Mouse (Mus musculus): ENCODE data around the gene Rprd2. TPM values are rescaled to one million over a fixed set of nuclear protein-coding genes. Genes with fewer than 3 reads are reported as not detected.

Rprd2 gene
- polyA plus RNA-seq, 1 experiment from 2014 or later, result 27.8 TPM

DNA sequence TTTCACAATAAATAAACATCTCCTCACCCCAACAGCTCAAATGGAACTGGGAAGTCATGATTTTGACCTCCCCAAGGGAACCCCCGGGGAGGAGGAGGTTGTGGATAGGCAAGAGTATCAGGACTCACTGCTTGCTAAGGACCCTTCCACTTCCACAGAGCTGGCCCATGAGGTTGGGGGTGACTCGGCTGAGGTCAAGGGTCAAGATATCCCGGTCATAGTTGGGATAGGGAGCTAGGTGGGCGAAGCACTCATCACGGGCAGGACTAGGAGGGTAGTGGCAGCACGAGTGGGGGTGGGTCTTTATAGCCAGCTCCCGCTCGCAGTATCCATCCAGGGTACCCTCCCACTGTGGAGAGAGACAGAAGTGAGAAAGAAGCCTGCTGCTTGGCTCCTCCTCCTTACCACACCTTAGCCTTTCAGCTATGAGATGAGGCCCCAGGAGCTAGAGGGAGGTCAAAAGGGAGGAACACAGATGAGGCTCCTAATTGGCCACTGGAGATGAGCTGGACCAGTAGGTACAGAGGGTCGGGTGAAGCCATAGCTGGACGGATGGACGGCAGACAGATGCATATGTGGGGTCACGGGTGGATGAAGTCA is 83.5 kb downstream of the Rprd2 start:
- no peak for ATAC-seq (ENCODE audit: insufficient number of reproducible peaks, insufficient read depth, low FRiP score, low TSS enrichment, low read depth)
- Histone ChIP-seq H3K9me3 (no peaks in the 10 kb centered on the region), H3K4me1 (replicated peaks) (no peaks in the 10 kb centered on the region), H3K36me3 (peaks cover 62% of the 10 kb centered on the region), H3K4me2 (no peak overlapping the region), H3K9ac (replicated peaks) (no peak overlapping the region), H3K4me3 (replicated peaks) (no peak overlapping the region), H3K27me3 (no peaks in the 10 kb centered on the region), H3K27ac (no peak overlapping the region)
- WGBS, result 81% methylated on average over 12 of the region's 12 CpGs

DNA sequence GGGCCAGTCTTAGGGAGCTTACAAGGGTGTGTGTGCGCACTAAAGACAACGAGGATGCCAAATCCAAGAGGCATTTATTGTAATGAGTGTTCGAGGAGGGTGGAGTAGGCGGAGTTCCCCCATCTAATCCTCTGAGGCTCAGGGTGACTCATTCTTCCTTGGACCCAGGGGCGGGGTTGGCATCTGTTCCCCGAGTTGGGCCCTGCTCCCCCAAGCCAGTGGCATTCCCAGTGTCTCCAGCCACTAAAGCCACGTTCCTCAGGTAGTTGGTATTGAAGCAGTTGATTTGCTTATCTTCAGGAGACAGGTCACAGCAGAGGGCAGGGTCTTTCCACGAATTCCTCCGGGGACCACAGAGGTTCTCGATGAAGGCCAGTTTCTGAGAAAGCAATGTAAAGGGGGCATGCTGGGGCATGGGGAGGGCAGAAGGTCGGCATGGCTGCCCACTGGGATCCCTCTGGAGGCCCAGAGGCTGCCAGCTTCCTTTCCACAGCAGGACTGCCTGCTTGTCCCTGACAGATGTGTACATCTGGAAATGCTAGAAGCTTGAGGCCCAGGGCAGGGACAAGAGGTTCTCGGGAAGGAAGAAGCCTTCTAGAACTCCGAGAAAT is 84.5 kb downstream of the Rprd2 start:
- no peak overlapping the region for H3K4me2 ChIP-seq
- H3K4me1 ChIP-seq (replicated peaks), result no peaks in the 10 kb centered on the region
- no peak overlapping the region for H3K27ac ChIP-seq
- peaks cover 52% of the 10 kb centered on the region for H3K36me3 ChIP-seq
- no peaks in the 10 kb centered on the region for H3K27me3 ChIP-seq
- H3K9me3 ChIP-seq, result no peaks in the 10 kb centered on the region
- no peak overlapping the region for H3K9ac ChIP-seq (replicated peaks)
- 79% methylated on average over 13 of the region's 13 CpGs for WGBS
- ATAC-seq (ENCODE audit: insufficient number of reproducible peaks, insufficient read depth, low FRiP score, low TSS enrichment, low read depth), result no peak
- H3K4me3 ChIP-seq (replicated peaks), result no peak overlapping the region

DNA sequence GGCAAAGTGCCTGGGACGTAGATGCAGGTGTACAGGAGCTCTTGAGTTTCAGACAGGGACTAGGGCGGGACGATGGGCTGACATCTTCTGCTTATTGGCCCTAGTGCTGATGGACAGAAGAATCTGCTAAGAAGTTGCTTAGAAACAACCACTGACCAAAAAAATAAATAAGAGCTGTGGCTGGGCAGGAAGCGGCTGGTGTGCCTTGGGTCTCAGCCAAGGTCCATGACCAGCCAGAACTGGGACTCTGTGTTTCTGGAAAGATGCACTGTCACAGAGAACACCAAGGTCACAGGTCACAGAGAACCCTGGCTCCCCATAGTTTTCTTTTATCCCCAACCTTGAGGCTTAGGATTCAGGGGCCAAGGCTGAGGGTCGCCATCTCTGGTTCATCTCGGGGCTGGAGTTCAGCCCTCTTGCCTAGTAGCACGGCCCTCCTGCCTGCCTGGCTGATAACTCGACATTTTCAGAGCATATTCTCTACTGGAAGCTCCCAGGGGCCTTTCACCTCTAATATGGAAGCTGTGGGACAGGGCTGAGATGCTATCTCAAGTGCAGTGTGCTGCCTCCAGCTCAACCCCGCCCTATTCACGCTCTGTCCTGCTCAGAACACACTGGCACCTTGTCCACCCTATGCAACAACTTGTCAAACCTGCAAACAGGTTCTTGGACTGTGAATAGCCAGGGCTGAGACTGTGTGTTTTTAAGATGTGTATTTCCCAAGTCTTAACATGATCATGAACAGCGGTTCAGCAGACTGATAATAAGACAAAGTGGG is 85.7 kb downstream of the Rprd2 start:
- Histone ChIP-seq H3K9me3 (no peaks in the 10 kb centered on the region), H3K36me3 (peaks cover 44% of the 10 kb centered on the region), H3K4me3 (replicated peaks) (no peak overlapping the region), H3K27ac (no peak overlapping the region), H3K4me1 (replicated peaks) (no peaks in the 10 kb centered on the region), H3K27me3 (no peaks in the 10 kb centered on the region), H3K9ac (replicated peaks) (no peak overlapping the region), H3K4me2 (no peak overlapping the region)
- 88% methylated on average over 11 of the region's 11 CpGs for WGBS
- ATAC-seq (ENCODE audit: insufficient number of reproducible peaks, insufficient read depth, low FRiP score, low TSS enrichment, low read depth), result no peak

DNA sequence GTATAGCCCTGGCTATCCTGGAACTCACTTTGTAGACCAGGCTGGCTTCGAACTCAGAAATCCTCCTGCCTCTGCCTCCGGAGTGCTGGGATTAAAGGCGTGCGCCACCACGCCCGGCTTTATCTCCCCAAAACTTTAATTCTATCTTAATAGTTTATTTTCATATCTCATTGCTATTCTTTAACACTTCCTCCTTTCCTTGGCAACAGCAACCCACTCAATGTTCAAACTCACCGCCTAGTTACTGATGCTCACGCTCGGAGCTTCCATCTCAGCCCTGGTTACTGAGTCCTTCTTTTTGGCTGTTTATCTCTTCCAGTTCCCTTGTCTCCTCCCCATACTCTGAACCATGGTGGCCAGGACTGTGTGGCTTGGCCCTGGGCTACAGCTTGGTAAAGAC is 86.4 kb downstream of the Rprd2 start:
- H3K27ac ChIP-seq, result no peak overlapping the region
- no peak overlapping the region for H3K4me2 ChIP-seq
- ATAC-seq (ENCODE audit: insufficient number of reproducible peaks, insufficient read depth, low FRiP score, low TSS enrichment, low read depth), result no peak
- H3K27me3 ChIP-seq, result no peaks in the 10 kb centered on the region
- peaks cover 41% of the 10 kb centered on the region for H3K36me3 ChIP-seq
- no peaks in the 10 kb centered on the region for H3K9me3 ChIP-seq
- 96% methylated on average over 9 of the region's 9 CpGs for WGBS
- H3K4me1 ChIP-seq (replicated peaks), result no peaks in the 10 kb centered on the region
- H3K4me3 ChIP-seq (replicated peaks), result no peak overlapping the region
- H3K9ac ChIP-seq (replicated peaks), result no peak overlapping the region

DNA sequence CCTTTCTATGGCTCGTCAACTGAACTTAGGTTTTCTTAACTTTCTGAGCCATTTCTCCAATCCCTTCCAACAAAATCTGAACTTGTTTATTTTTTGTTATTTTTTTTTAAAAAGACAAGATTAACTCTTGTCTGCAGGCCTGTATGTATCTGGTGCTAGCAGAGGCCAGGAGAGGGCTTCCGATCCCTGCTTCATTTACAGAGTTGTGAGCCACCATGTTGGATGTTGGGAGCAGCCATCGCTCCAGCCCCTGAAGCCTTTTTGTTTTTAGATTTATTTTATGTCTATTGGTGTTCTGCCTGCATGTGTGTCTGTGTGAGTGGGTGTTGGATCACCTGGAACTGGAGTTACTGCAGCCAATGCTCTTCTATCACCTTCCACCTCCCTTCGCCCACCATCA is 86.9 kb downstream of the Rprd2 start:
- 83% methylated on average over 4 of the region's 4 CpGs for WGBS
- ATAC-seq (ENCODE audit: insufficient number of reproducible peaks, insufficient read depth, low FRiP score, low TSS enrichment, low read depth), result no peak
- Histone ChIP-seq H3K27me3 (no peaks in the 10 kb centered on the region), H3K4me2 (no peak overlapping the region), H3K27ac (no peak overlapping the region), H3K4me1 (replicated peaks) (no peaks in the 10 kb centered on the region), H3K9me3 (no peaks in the 10 kb centered on the region), H3K9ac (replicated peaks) (no peak overlapping the region), H3K4me3 (replicated peaks) (no peak overlapping the region), H3K36me3 (peaks cover 36% of the 10 kb centered on the region)

DNA sequence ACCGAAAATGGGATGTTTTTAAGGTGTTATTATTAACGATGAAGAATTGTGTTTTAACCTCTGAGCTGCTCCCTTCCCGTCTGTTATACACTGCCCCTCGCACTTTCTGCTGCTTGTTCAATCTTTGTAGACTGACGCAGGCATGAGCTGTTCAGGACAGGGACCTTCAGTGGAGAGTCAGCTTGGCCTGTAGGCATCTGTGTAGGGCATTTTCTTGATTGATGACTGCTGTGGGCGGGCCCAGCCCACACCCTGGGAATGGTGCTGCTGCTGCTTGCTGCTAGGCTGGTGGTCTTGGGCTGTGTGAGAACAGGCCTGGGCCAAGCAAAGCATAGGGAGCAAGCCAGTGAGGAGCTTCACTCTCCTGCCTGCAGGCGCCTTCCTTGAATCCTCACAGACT is 88.2 kb downstream of the Rprd2 start:
- Histone ChIP-seq H3K27me3 (no peaks in the 10 kb centered on the region), H3K4me1 (replicated peaks) (no peaks in the 10 kb centered on the region), H3K36me3 (peaks cover 23% of the 10 kb centered on the region; the same call in 1 of the 2 replicates), H3K4me2 (no peak overlapping the region), H3K9me3 (no peaks in the 10 kb centered on the region), H3K4me3 (replicated peaks) (no peak overlapping the region), H3K9ac (replicated peaks) (no peak overlapping the region), H3K27ac (no peak overlapping the region)
- ATAC-seq (ENCODE audit: insufficient number of reproducible peaks, insufficient read depth, low FRiP score, low TSS enrichment, low read depth), result no peak
- 74% methylated on average over 7 of the region's 7 CpGs for WGBS

DNA sequence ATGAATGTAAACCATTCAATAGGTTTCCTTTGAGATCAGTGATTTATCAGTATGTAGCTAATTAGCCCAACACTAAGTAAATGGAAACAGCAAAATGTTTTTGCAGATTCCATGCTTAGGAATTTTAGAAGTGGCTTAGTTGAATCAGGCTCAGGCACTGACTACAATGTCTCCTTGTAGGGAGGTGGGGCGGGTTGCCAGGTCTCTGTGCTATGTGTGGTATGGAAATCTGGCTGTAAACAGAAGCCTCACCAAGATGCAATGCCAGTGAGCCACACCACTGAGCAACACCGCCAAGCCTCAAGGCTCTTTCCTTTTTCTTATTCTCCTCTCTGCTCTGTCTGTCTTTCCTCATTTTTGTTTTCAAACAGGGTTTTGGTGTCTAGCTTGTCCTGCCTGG is 89.8 kb downstream of the Rprd2 start:
- H3K9ac ChIP-seq (replicated peaks), result no peak overlapping the region
- 83% methylated on average over 2 of the region's 2 CpGs for WGBS
- H3K27ac ChIP-seq, result no peak overlapping the region
- ATAC-seq (ENCODE audit: insufficient number of reproducible peaks, insufficient read depth, low FRiP score, low TSS enrichment, low read depth), result no peak
- no peak overlapping the region for H3K4me3 ChIP-seq (replicated peaks)
- no peaks in the 10 kb centered on the region for H3K4me1 ChIP-seq (replicated peaks)
- no peaks in the 10 kb centered on the region for H3K9me3 ChIP-seq
- no peak overlapping the region for H3K4me2 ChIP-seq
- peaks cover 9% of the 10 kb centered on the region; the same call in 1 of the 2 replicates for H3K36me3 ChIP-seq
- H3K27me3 ChIP-seq, result no peaks in the 10 kb centered on the region

DNA sequence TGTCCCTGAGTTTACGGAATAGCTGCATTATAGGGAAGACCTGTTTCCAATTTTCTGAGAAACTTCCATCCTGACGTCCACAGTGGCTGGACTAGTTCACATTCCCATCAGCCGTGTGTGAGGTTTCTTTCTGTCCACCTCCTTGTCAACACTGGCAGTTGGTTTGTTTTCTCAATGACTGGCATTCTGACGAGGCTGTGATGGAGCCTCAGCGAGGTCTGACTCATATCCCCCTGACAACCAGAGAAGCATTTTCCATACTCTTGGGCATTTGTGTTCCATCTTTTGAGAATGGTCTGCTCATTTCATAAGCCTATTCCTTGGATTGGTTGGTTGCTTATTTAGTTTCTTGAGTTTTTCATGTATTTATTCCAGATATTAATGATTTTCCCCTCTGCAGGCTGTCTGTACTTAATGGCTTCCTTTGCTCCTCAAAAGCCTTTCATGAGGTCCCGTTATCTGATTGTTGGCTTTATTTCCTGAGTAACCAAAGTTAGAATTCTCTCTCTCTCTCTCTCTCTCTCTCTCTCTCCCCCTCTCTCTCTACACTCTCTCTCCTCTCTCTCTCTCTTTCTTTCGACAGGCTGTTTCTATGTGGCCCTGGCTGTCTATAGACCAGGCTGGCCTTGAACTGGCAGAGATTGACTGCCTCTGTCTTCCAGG is 91.8 kb downstream of the Rprd2 start:
- Histone ChIP-seq H3K9ac (replicated peaks) (no peak overlapping the region), H3K27ac (no peak overlapping the region), H3K4me3 (replicated peaks) (no peak overlapping the region), H3K36me3 (no peaks in the 10 kb centered on the region), H3K4me2 (no peak overlapping the region), H3K4me1 (replicated peaks) (no peaks in the 10 kb centered on the region), H3K27me3 (no peaks in the 10 kb centered on the region), H3K9me3 (no peaks in the 10 kb centered on the region)
- 66% methylated on average over 7 of the region's 7 CpGs for WGBS
- ATAC-seq (ENCODE audit: insufficient number of reproducible peaks, insufficient read depth, low FRiP score, low TSS enrichment, low read depth), result no peak

DNA sequence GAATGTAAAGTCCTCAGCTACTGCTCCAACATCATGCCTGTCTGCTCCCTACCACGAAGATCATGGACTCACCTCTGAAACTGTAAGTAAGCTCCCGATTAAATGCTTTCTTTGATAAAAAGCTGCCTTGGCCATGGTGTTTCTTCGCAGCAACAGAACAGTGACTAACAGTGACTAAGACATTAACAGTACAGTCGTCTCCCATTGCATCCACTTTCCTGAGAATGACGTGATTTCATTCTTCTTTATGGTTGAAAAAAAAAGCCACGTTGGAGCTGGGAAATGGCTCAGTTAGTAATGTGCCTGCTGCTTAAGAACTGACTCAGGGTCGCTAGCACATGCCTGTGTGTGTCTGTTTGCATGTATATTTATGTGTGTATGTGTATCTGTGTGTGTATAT is 92.8 kb downstream of the Rprd2 start:
- H3K9me3 ChIP-seq, result no peaks in the 10 kb centered on the region
- H3K27ac ChIP-seq, result no peak overlapping the region
- WGBS, result 83% methylated on average over 7 of the region's 7 CpGs
- no peaks in the 10 kb centered on the region for H3K27me3 ChIP-seq
- H3K36me3 ChIP-seq, result no peaks in the 10 kb centered on the region
- H3K4me2 ChIP-seq, result no peak overlapping the region
- H3K4me3 ChIP-seq (replicated peaks), result no peak overlapping the region
- no peak overlapping the region for H3K9ac ChIP-seq (replicated peaks)
- no peaks in the 10 kb centered on the region for H3K4me1 ChIP-seq (replicated peaks)
- no peak for ATAC-seq (ENCODE audit: insufficient number of reproducible peaks, insufficient read depth, low FRiP score, low TSS enrichment, low read depth)

DNA sequence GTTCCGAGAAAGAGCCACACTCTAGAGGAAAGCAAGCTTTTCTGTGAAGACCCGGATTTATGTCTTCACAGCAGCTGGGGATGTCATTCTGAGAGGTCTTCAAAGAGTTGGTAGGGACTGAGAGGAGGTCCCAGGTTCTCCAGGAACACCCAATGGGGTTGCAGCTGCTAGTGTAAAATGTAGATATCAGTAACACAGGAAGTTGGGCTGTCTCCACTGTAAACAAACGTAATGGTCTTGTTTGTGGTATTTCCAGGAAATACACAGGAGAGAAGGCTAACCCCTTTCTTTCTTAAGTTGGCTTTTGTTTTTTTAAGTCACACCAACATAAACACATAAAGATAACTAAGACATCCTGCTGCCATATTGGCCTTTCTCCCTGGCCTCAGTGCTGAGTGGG is 96.3 kb downstream of the Rprd2 start:
- Histone ChIP-seq H3K27ac (no peak overlapping the region), H3K4me3 (replicated peaks) (no peak overlapping the region), H3K4me2 (no peak overlapping the region), H3K27me3 (no peaks in the 10 kb centered on the region), H3K9ac (replicated peaks) (no peak overlapping the region), H3K4me1 (replicated peaks) (no peaks in the 10 kb centered on the region), H3K9me3 (no peaks in the 10 kb centered on the region), H3K36me3 (no peaks in the 10 kb centered on the region)
- 71% methylated on average over 3 of the region's 3 CpGs for WGBS
- no peak for ATAC-seq (ENCODE audit: insufficient number of reproducible peaks, insufficient read depth, low FRiP score, low TSS enrichment, low read depth)

DNA sequence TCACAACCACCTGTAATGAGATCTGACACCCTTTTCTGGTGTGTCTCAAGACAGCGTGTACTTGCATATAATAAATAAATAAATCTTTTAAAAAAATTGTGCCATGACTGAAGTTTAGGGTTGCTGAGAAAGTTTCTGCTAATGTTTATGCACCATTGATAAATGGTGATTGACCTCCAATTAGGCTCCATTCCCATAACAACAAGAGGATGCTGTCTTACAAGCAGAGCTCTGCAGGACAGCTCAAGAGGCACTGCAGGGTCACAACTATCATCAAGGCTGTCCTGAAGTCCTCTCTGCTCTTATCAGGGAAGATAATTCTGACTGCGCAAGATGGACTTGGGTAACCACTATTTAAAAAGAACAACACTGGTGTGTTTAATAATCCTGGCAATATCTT is 100.5 kb downstream of the Rprd2 start:
- H3K9me3 ChIP-seq, result peaks cover 3% of the 10 kb centered on the region
- ATAC-seq (ENCODE audit: insufficient number of reproducible peaks, insufficient read depth, low FRiP score, low TSS enrichment, low read depth), result no peak
- WGBS, result 91% methylated on average over 2 of the region's 2 CpGs

More for the DNA sequence above, 100.5 kb downstream of the Rprd2 start:
- H3K4me2 ChIP-seq, result no peak overlapping the region
- H3K36me3 ChIP-seq, result no peaks in the 10 kb centered on the region
- H3K9ac ChIP-seq (replicated peaks), result no peak overlapping the region
- no peaks in the 10 kb centered on the region for H3K27me3 ChIP-seq
- no peaks in the 10 kb centered on the region for H3K4me1 ChIP-seq (replicated peaks)
- H3K27ac ChIP-seq, result no peak overlapping the region
- H3K4me3 ChIP-seq (replicated peaks), result no peak overlapping the region

All from limb, embryonic 12.5 days (tissue).